Mouse (Mus musculus) intestine, embryonic 15.5 days (tissue): Measurements from ENCODE around the gene Kcnn3. TPM values are rescaled to one million over a fixed set of nuclear protein-coding genes. Genes with fewer than 3 reads are reported as not detected.

Source experiments
- ATAC-seq: fragments of 200-750 bp; cut with Nextera tagmentation; 2 replicates; pipeline ENCODE4 v1.8.0; 2017; ENCODE audit warnings: moderate TSS enrichment, moderate library complexity
- H3K27ac ChIP-seq: fragments of 300-500 bp; sonication (generic); 2 replicates; pipeline ENCODE4 v1.5.1; 2015; ENCODE audit warnings: mild to moderate bottlenecking, inconsistent platforms
- H3K27me3 ChIP-seq: fragments of 300-500 bp; sonication (generic); replicated peaks from 2 replicates; pipeline ENCODE4 v1.6.1; 2015; ENCODE audit warnings: inconsistent platforms
- H3K36me3 ChIP-seq: fragments of 300-500 bp; sonication (generic); 2 replicates; pipeline ENCODE4 v1.6.1; 2015; ENCODE audit warnings: inconsistent platforms
- H3K4me1 ChIP-seq: fragments of 300-500 bp; sonication (generic); replicated peaks from 2 replicates; pipeline ENCODE4 v1.6.1; 2015; ENCODE audit warnings: inconsistent platforms
- H3K4me2 ChIP-seq: fragments of 300-500 bp; sonication (generic); replicated peaks from 2 replicates; pipeline ENCODE4 v1.6.1; 2015; ENCODE audit warnings: mild to moderate bottlenecking, inconsistent platforms
- H3K4me3 ChIP-seq: fragments of 300-500 bp; sonication (generic); replicated peaks from 2 replicates; pipeline ENCODE4 v1.5.1; 2015; ENCODE audit warnings: inconsistent platforms
- H3K9ac ChIP-seq: fragments of 300-500 bp; sonication (generic); 2 replicates; pipeline ENCODE4 v1.6.1; 2015; ENCODE audit warnings: inconsistent platforms
- H3K9me3 ChIP-seq: fragments of 300-500 bp; sonication (generic); 2 replicates; pipeline ENCODE4 v1.6.1; 2016; ENCODE audit warnings: inconsistent platforms
- WGBS: fragments of 180-500 bp; shearing (Covaris S2); methylation state at CpG from one replicate; pipeline ENCODE4 v1.1.7; 2015; 5-methylcytosine and 5-hydroxymethylcytosine counted together
- polyA plus RNA-seq: library from polyadenylated mRNA; unstranded; fragments of >200 nt; fragmentation: Nextera tagmentation; extraction: Ambion mirVana; gene quantifications from 2 replicates; pipeline ENCODE4 v1.2.1, GENCODE M21; 2015

Kcnn3 gene
- polyA plus RNA-seq, 1 experiment from 2014 or later: 4.6 TPM

- Histone ChIP-seq H3K27me3 (no peaks in the 10 kb centered on the region), H3K36me3 (no peaks in the 10 kb centered on the region), H3K27ac (no peak overlapping the region), H3K4me2 (no peak overlapping the region), H3K4me3 (no peak overlapping the region), H3K4me1 (peaks cover 12% of the 10 kb centered on the region; the same call in 1 of the 2 replicates), H3K9me3 (no peaks in the 10 kb centered on the region), H3K9ac (no peak overlapping the region)
- WGBS: 51% methylated on average over 4 of the region's 4 CpGs
- ATAC-seq: no peak
These were observed 106.6 kb downstream of the Kcnn3 start for GRCm38 (mm10) chr3:89626556-89626955.

DNA sequence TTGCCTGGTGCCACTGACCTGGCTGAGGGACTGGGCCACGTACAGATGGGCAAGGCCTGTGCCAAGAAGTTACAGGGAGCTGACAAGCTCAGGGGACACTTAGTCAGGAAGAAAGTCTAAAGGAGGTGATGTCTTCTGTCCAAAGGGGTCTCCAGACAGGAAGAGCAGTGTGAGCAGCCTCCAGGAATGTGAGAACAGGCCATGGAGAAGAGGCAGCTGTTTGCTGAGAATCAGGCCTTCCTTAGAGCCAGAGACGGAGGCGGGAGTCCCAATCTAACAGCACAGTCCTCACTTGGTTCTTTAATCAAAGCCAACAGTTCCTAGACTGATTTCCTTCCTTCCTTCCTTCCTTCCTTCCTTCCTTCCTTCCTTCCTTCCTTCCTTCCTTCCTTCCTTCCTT is 109.8 kb downstream of the Kcnn3 start:
- Histone ChIP-seq H3K4me1 (peaks cover 24% of the 10 kb centered on the region; the same call in 1 of the 2 replicates), H3K27ac (peak overlapping the region; percentile 81), H3K27me3 (no peaks in the 10 kb centered on the region), H3K9me3 (no peaks in the 10 kb centered on the region), H3K9ac (no peak overlapping the region), H3K36me3 (no peaks in the 10 kb centered on the region), H3K4me2 (no peak overlapping the region), H3K4me3 (no peak overlapping the region)
- WGBS: 47% methylated on average over 3 of the region's 3 CpGs
- no peak for ATAC-seq

- peaks cover 22% of the 10 kb centered on the region; the same call in 1 of the 2 replicates for H3K4me1 ChIP-seq
- H3K4me3 ChIP-seq: no peak overlapping the region
- WGBS: 42% methylated on average over 5 of the region's 5 CpGs
- no peak overlapping the region for H3K4me2 ChIP-seq
- H3K9me3 ChIP-seq: no peaks in the 10 kb centered on the region
- H3K36me3 ChIP-seq: no peaks in the 10 kb centered on the region
- no peaks in the 10 kb centered on the region for H3K27me3 ChIP-seq
- peak overlapping the region; percentile 48; the same call in 1 of the 2 replicates for H3K27ac ChIP-seq
- no peak overlapping the region for H3K9ac ChIP-seq
- peak; percentile 67 for ATAC-seq
These were observed 111.8 kb downstream of the Kcnn3 start for GRCm38 (mm10) chr3:89631750-89632149.

DNA sequence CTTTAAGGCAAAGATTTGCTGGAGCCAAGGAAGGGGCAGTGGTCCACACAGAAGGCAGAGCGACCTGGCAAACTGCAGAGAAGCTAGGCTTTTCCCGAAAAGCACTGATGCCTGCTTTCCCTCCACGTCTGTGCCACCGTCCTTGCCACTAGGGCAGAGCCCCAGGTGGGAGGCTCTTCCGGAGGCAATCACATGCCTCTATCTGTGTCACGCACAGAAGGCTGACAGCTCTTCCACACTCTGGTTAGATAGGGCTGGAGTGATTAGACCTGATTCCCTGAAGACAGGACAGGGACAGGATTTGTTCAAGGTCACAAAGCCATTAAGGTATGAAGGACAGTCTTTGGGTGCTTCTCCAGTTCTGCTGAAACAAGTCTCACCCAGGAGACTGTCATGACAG is 113.6 kb downstream of the Kcnn3 start:
- ATAC-seq: no peak
- no peak overlapping the region for H3K27ac ChIP-seq
- no peaks in the 10 kb centered on the region for H3K36me3 ChIP-seq
- H3K9me3 ChIP-seq: no peaks in the 10 kb centered on the region
- H3K9ac ChIP-seq: no peak overlapping the region
- peaks cover 20% of the 10 kb centered on the region; the same call in 1 of the 2 replicates for H3K4me1 ChIP-seq
- no peak overlapping the region for H3K4me2 ChIP-seq
- no peak overlapping the region for H3K4me3 ChIP-seq
- WGBS: 70% methylated on average over 6 of the region's 6 CpGs
- no peaks in the 10 kb centered on the region for H3K27me3 ChIP-seq

GRCm38 (mm10) chr3:89633941-89634340 is 114.0 kb downstream of the Kcnn3 start:
- no peak overlapping the region for H3K27ac ChIP-seq

DNA sequence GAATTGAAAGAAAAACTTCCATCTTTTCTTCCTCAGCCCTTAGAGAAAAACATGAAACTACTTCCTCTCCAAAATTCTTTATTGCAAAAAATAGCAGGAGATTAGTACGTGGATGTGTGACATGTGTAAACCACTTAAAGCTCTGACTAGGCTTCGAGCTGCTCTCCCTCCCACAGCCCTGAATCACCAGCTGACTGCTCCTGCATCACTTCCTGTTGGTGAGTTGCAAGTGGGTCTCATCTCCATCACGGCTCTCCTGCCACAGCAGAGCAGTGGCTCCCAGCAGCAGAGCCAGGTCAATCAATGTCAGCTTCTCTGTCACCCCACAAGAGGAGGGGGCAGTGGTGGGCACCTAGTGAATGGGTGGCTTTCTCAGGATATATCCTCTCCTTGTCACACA is 120.8 kb downstream of the Kcnn3 start:
- Histone ChIP-seq H3K9ac (no peak overlapping the region), H3K9me3 (no peaks in the 10 kb centered on the region), H3K27ac (no peak overlapping the region), H3K4me2 (no peak overlapping the region), H3K27me3 (no peaks in the 10 kb centered on the region), H3K36me3 (no peaks in the 10 kb centered on the region), H3K4me1 (peaks cover 6% of the 10 kb centered on the region; the same call in 1 of the 2 replicates), H3K4me3 (no peak overlapping the region)
- no peak for ATAC-seq
- 31% methylated on average over 3 of the region's 3 CpGs for WGBS

More at GRCm38 (mm10) chr3:89633941-89634340, 114.0 kb downstream of the Kcnn3 start:
- Histone ChIP-seq H3K4me2 (no peak overlapping the region), H3K9ac (no peak overlapping the region), H3K27me3 (no peaks in the 10 kb centered on the region), H3K36me3 (no peaks in the 10 kb centered on the region), H3K4me3 (no peak overlapping the region), H3K4me1 (peaks cover 20% of the 10 kb centered on the region; the same call in 1 of the 2 replicates), H3K9me3 (no peaks in the 10 kb centered on the region)
- 75% methylated on average over 6 of the region's 6 CpGs for WGBS
- peak; percentile 59 for ATAC-seq

DNA sequence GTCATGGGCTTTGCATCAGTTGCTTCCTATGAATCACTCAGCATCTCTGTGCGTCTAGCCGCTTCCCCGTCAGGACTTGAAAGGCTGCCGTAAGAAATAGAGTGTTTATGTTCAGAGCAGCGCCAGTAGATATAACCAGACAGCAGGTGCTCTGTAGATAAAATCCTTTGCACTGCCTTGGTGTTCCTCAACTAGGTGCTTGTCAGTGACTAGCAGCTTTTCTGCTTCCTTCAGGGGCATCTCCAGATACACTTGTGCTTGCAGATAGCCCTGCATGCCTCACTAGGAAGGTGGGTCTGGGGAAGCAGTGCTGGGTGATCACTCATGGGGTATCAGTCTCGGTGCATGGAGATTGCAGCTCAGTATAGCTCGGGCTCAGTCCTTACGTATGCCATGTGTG is 123.4 kb downstream of the Kcnn3 start:
- H3K4me2 ChIP-seq: no peak overlapping the region
- H3K4me3 ChIP-seq: no peak overlapping the region
- no peaks in the 10 kb centered on the region for H3K9me3 ChIP-seq
- H3K27ac ChIP-seq: no peak overlapping the region
- H3K36me3 ChIP-seq: no peaks in the 10 kb centered on the region
- H3K9ac ChIP-seq: no peak overlapping the region
- no peak for ATAC-seq
- H3K27me3 ChIP-seq: no peaks in the 10 kb centered on the region
- H3K4me1 ChIP-seq: peaks cover 23% of the 10 kb centered on the region
- 46% methylated on average over 8 of the region's 8 CpGs for whole genome bisulfite sequencing

- Histone ChIP-seq H3K4me2 (no peak overlapping the region), H3K4me1 (peaks cover 23% of the 10 kb centered on the region), H3K4me3 (no peak overlapping the region), H3K9ac (no peak overlapping the region), H3K27me3 (no peaks in the 10 kb centered on the region), H3K36me3 (no peaks in the 10 kb centered on the region), H3K9me3 (no peaks in the 10 kb centered on the region), H3K27ac (peak overlapping the region; percentile 13)
- ATAC-seq: peak; percentile 58
- WGBS: 37% methylated on average over 5 of the region's 5 CpGs
These were observed 126.9 kb downstream of the Kcnn3 start for GRCm38 (mm10) chr3:89646813-89647255.

DNA sequence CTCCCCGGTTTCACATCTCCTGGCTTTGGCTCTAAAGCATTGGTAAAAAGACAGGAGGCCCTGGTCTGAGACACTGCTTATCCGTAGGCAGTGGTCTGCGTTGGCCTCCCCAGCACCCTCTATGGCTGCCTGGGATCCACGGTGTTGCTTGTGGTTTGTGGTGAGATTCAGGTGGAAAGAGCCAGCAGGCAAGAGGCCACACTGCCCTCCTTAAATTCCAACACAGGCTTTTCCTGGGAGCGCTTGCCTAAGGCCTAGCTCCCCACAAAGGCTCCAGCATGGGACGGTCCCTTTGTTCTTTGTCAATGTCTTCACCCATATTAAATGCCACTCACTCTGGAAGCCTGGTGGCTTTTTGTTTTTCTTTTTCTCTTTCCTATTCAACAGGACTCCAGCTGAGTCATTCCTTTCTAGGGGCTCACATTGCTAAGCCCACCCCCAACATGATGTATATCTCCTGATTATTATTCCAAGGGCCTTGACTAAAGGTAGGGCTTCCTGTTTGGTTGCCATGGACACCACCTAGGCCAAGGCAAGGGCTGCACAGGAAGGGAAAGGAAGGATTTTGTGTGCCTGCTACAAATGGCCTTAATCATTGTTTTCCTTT is 127.4 kb downstream of the Kcnn3 start:
- H3K9me3 ChIP-seq: no peaks in the 10 kb centered on the region
- peaks cover 23% of the 10 kb centered on the region for H3K4me1 ChIP-seq
- H3K27ac ChIP-seq: peak overlapping the region; percentile 13
- WGBS: 78% methylated on average over 6 of the region's 6 CpGs
- no peak overlapping the region for H3K4me3 ChIP-seq
- H3K27me3 ChIP-seq: no peaks in the 10 kb centered on the region
- no peak overlapping the region for H3K9ac ChIP-seq
- H3K36me3 ChIP-seq: no peaks in the 10 kb centered on the region
- no peak for ATAC-seq
- no peak overlapping the region for H3K4me2 ChIP-seq

- Histone ChIP-seq H3K9ac (no peak overlapping the region), H3K9me3 (no peaks in the 10 kb centered on the region), H3K4me1 (peaks cover 18% of the 10 kb centered on the region), H3K4me3 (no peak overlapping the region), H3K27ac (no peak overlapping the region), H3K27me3 (no peaks in the 10 kb centered on the region), H3K36me3 (no peaks in the 10 kb centered on the region), H3K4me2 (no peak overlapping the region)
- WGBS: 83% methylated on average over 7 of the region's 7 CpGs
- no peak for ATAC-seq
These were observed 129.9 kb downstream of the Kcnn3 start for GRCm38 (mm10) chr3:89649890-89650289.

DNA sequence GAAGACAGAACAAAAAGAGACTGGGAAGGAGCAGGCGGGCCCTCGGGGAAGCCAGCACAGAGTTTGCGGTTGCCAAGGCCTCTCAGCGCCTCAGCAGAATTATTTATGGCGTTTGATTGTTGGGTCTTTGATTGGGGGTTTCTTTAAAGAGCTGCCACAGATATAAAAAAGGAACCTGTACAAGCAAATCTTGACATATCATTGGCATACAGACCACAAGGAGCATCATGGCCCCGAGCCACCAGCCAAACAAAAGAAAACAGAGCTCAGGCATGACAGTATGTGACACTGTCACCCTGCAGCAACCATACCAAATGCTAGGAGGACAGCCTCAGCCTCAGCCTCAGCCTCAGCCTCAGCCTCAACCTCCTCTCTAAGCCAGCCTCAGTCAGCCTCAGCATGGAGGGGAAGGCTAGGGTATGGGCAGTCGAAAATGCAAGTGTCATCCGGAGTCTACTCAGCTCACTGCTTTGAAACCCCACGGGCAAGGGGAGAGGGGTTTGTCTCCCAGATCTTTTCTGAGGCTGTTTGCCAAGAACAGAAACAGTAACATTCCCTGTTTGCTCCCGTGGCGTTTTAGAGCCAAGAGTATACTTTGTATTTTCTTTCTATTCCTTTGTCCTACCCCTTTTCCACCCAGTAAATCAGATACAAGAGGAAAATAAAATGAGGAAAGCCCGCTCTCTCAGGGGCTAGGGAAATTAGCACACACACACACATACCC is 133.4 kb downstream of the Kcnn3 start:
- Histone ChIP-seq H3K27ac (no peak overlapping the region), H3K4me2 (no peak overlapping the region), H3K4me3 (no peak overlapping the region), H3K9me3 (no peaks in the 10 kb centered on the region), H3K36me3 (no peaks in the 10 kb centered on the region), H3K9ac (no peak overlapping the region), H3K27me3 (no peaks in the 10 kb centered on the region), H3K4me1 (no peaks in the 10 kb centered on the region)
- no peak for ATAC-seq
- 69% methylated on average over 12 of the region's 12 CpGs for WGBS

DNA sequence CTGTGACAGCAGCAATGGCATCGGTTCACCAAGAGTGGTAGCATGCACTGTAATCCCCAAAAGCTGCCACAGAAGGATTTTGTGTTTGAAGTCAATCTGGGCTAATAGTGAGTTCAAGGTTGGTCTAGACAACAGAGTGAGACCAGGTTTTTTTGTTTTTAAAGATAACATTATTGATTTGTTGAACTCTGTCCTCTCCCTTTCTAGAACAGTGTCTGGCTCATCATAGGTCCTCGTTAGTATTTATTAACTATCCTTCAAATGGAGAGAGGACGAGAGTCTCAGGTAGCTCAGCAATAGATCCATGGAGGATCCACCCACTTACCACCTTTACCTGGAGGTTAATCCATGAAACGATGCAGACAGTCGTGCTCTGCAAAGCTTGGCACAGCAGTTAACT is 137.1 kb downstream of the Kcnn3 start:
- no peaks in the 10 kb centered on the region for H3K4me1 ChIP-seq
- no peak overlapping the region for H3K4me3 ChIP-seq
- ATAC-seq: no peak
- H3K9ac ChIP-seq: no peak overlapping the region
- WGBS: 75% methylated on average over 5 of the region's 5 CpGs
- H3K27ac ChIP-seq: no peak overlapping the region
- H3K4me2 ChIP-seq: no peak overlapping the region
- no peaks in the 10 kb centered on the region for H3K36me3 ChIP-seq
- H3K9me3 ChIP-seq: no peaks in the 10 kb centered on the region
- no peaks in the 10 kb centered on the region for H3K27me3 ChIP-seq

DNA sequence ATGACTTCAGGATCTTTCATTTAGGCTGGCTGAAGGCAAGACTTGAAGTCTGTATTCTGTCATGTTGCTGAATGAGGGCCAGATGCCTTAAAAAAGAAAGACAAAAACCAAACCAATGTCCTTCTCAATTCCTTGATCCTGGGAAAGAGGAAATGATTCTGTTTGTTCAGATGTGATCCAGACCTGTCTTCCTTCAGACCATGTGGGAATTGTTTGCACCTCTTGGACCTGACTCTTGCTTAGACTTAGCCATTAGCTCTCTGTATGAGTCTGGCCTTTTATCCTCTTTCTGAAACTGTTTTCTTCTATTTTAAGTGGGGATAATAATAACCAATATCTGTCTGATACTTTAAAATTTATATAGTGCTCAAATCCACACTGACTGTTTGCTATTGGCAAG is 138.5 kb downstream of the Kcnn3 start:
- no peaks in the 10 kb centered on the region for H3K36me3 ChIP-seq
- H3K4me2 ChIP-seq: no peak overlapping the region
- no peak overlapping the region for H3K9ac ChIP-seq
- H3K27me3 ChIP-seq: no peaks in the 10 kb centered on the region
- no peaks in the 10 kb centered on the region for H3K9me3 ChIP-seq
- H3K4me3 ChIP-seq: no peak overlapping the region
- no peaks in the 10 kb centered on the region for H3K4me1 ChIP-seq
- no peak overlapping the region for H3K27ac ChIP-seq
- ATAC-seq: no peak
